ENCODE assay signal across 12 mouse cellular contexts in the genomic region with DNA sequence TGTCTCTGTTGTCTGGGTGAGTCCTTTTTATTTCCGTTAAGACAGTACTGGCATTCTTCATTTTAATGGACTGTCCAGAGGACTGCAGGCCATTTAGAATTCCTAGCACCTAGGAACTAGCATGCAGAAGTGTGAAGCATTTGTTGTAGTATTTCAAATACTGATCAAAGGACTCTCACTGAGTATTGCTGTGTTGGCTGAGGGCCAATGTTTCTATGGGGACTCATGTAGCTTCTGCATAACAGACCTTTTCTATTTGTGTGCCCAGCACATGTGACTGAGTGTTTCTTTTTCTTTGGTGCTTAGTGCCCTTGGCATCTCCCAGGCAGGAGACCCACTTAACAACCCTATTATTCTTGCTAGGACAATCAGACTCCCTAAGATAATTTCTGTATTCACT. TPM values are rescaled to one million over a fixed set of nuclear protein-coding genes. Genes with fewer than 3 reads are reported as not detected.
A peak's percentile ranks its signal among the peaks of the same experiment; 100 is the strongest.
DNase-seq lines count a peak whose midpoint lies in the region; ATAC-seq lines count a peak whose summit lies in the region.
"Had no signal": no experiment of that assay in that cellular context is flagged by ENCODE, and none has a peak within 500 bp of the region (broad histone marks: within the 10 kb centered on the region; RNA-seq: fewer than 3 reads in every experiment).

No protein-coding gene starts in this region.

- peak; percentile 25 for DNase-seq in layer of hippocampus, adult 11-12 months (ENCODE audit: low spot score)
- DNase-seq in layer of hippocampus, postnatal 36 days: no peak
- peak; percentile 58 for DNase-seq in heart, postnatal 4 days
- no peak for DNase-seq in thymus, postnatal 25 days
- DNase-seq in kidney, postnatal 25 days: no peak

- ATAC-seq in forebrain, embryonic 12.5 days (ENCODE audit: low FRiP score): peak; percentile 73; the same call in 1 of the 2 replicates
- peak; percentile 76 for ATAC-seq in midbrain, embryonic 16.5 days

- 51% methylated on average over 1 of the region's 1 CpGs for WGBS in forebrain, embryonic 12.5 days
- 30% methylated on average over 1 of the region's 1 CpGs for WGBS in midbrain, embryonic 16.5 days

- H3K4me1 ChIP-seq in forebrain, embryonic 12.5 days: peaks cover 5% of the 10 kb centered on the region; the same call in 1 of the 2 replicates
- no peaks in the 10 kb centered on the region for H3K4me1 ChIP-seq in midbrain, embryonic 16.5 days (ENCODE audit: control insufficient read depth, insufficient read depth, low read length)
- H3K4me1 ChIP-seq: embryonic facial prominence, embryonic 12.5 days; kidney, embryonic 15.5 days; lung, embryonic 15.5 days had no signal

- no peak overlapping the region for H3K4me2 ChIP-seq in forebrain, embryonic 12.5 days
- no peak overlapping the region for H3K4me2 ChIP-seq in midbrain, embryonic 16.5 days (ENCODE audit: low read length)
- H3K4me2 ChIP-seq: embryonic facial prominence, embryonic 12.5 days; kidney, embryonic 15.5 days; lung, embryonic 15.5 days had no signal

- H3K9ac ChIP-seq in forebrain, embryonic 12.5 days: no peak overlapping the region
- H3K9ac ChIP-seq in midbrain, embryonic 16.5 days (ENCODE audit: low read depth, low read length): no peak overlapping the region
- H3K9ac ChIP-seq: embryonic facial prominence, embryonic 12.5 days; kidney, embryonic 15.5 days; lung, embryonic 15.5 days had no signal

- no peak overlapping the region for H3K4me3 ChIP-seq in forebrain, embryonic 12.5 days (replicated peaks)
- H3K4me3 ChIP-seq in midbrain, embryonic 16.5 days (ENCODE audit: low read depth, low read length): no peak overlapping the region
- H3K4me3 ChIP-seq: embryonic facial prominence, embryonic 12.5 days; kidney, embryonic 15.5 days; lung, embryonic 15.5 days had no signal

- no peak overlapping the region for H3K27ac ChIP-seq in forebrain, embryonic 12.5 days
- no peak overlapping the region for H3K27ac ChIP-seq in midbrain, embryonic 16.5 days (ENCODE audit: low read length)
- H3K27ac ChIP-seq: embryonic facial prominence, embryonic 12.5 days; kidney, embryonic 15.5 days; lung, embryonic 15.5 days had no signal

- H3K36me3 ChIP-seq in forebrain, embryonic 12.5 days (replicated peaks): no peaks in the 10 kb centered on the region
- no peaks in the 10 kb centered on the region for H3K36me3 ChIP-seq in midbrain, embryonic 16.5 days (ENCODE audit: control insufficient read depth, insufficient read depth, low read length)
- H3K36me3 ChIP-seq: embryonic facial prominence, embryonic 12.5 days; G1E; kidney, embryonic 15.5 days; lung, embryonic 15.5 days had no signal

- H3K27me3 ChIP-seq in forebrain, embryonic 12.5 days: no peaks in the 10 kb centered on the region
- no peaks in the 10 kb centered on the region for H3K27me3 ChIP-seq in midbrain, embryonic 16.5 days (ENCODE audit: control insufficient read depth, insufficient read depth, low read depth, low read length)
- H3K27me3 ChIP-seq: embryonic facial prominence, embryonic 12.5 days; kidney, embryonic 15.5 days; lung, embryonic 15.5 days had no signal

- H3K9me3 ChIP-seq in forebrain, embryonic 12.5 days: no peaks in the 10 kb centered on the region
- H3K9me3 ChIP-seq in midbrain, embryonic 16.5 days (replicated peaks; ENCODE audit: control insufficient read depth, low read length, poor library complexity, severe bottlenecking): no peaks in the 10 kb centered on the region
- H3K9me3 ChIP-seq: embryonic facial prominence, embryonic 12.5 days; kidney, embryonic 15.5 days; lung, embryonic 15.5 days had no signal

RNA-seq across cellular contexts. Expression of a gene that starts 12.6 kb away (rescaled TPM):
- total RNA-seq in layer of hippocampus, postnatal 36 days (2021): not detected
- 0.17 TPM in 1 of 2 replicates, not detected in the other for polyA plus RNA-seq in forebrain, embryonic 12.5 days (2016; fragmentation: Nextera tagmentation; extraction: Ambion mirVana)
- total RNA-seq in heart, postnatal 4 days (2021): not detected
- not detected in 2 replicates for polyA plus RNA-seq in midbrain, embryonic 16.5 days (2015; fragmentation: Nextera tagmentation; extraction: Ambion mirVana)
- total RNA-seq: G1E; gastrocnemius, postnatal 4 days had no signal
- polyA plus RNA-seq: G1E; kidney, embryonic 15.5 days had no signal

Comparison
In these comparisons a context has a peak if more than half of its experiments do, and no peak if none do; other contexts are left out.
1. DNase-seq: peak in layer of hippocampus, adult 11-12 months (single experiment) and heart, postnatal 4 days (single experiment); none in layer of hippocampus, postnatal 36 days (0 of 2), thymus, postnatal 25 days (single experiment) and kidney, postnatal 25 days (0 of 2).